Mouse (Mus musculus): Measurements from ENCODE around the gene Pot1b. TPM values are rescaled to one million over a fixed set of nuclear protein-coding genes. Genes with fewer than 3 reads are reported as not detected.

The Pot1b gene
- polyA plus RNA-seq, 1 experiment from 2014 or later: 8.6 TPM

Other genes starting within 250 kb of the Pot1b start
- gene Vmn2r118, start 87.4 kb downstream of the Pot1b start, polyA plus RNA-seq (2015; fragmentation: Nextera tagmentation; extraction: Ambion mirVana): not detected in 2 replicates
- gene Adgre4, start 37.4 kb upstream of the Pot1b start, polyA plus RNA-seq (2015; fragmentation: Nextera tagmentation; extraction: Ambion mirVana): 1.0 and 1.1 TPM in 2 replicates
- gene Zfp119a, start 166.3 kb upstream of the Pot1b start, polyA plus RNA-seq (2015; fragmentation: Nextera tagmentation; extraction: Ambion mirVana): 9.4 and 9.9 TPM in 2 replicates
- 14.0 and 15.1 TPM in 2 replicates for gene Zfp959, start 179.5 kb upstream of the Pot1b start, polyA plus RNA-seq (2015; fragmentation: Nextera tagmentation; extraction: Ambion mirVana)
- 6.1 and 6.9 TPM in 2 replicates for gene Zfp119b, start 236.9 kb upstream of the Pot1b start, polyA plus RNA-seq (2015; fragmentation: Nextera tagmentation; extraction: Ambion mirVana)
- 4.1 TPM in 2 replicates for gene Ebi3, start 240.0 kb upstream of the Pot1b start, polyA plus RNA-seq (2015; fragmentation: Nextera tagmentation; extraction: Ambion mirVana)
- gene Yju2, start 246.5 kb upstream of the Pot1b start, polyA plus RNA-seq (2015; fragmentation: Nextera tagmentation; extraction: Ambion mirVana): 22.0 and 24.8 TPM in 2 replicates

All from stomach, embryonic 15.5 days (tissue).